Mouse (Mus musculus): ENCODE measurements around the gene Arid1b. TPM values are rescaled to one million over a fixed set of nuclear protein-coding genes. Genes with fewer than 3 reads are reported as not detected.

Gene Arid1b
- polyA plus RNA-seq, 1 experiment from 2014 or later, result 12.5 TPM

- no peak overlapping the region for H3K4me3 ChIP-seq
- DNase-seq (ENCODE audit: low spot score), result no peak
- peaks cover 31% of the 10 kb centered on the region for H3K36me3 ChIP-seq
- no peak overlapping the region for H3K27ac ChIP-seq
- no peaks in the 10 kb centered on the region for H3K27me3 ChIP-seq (ENCODE audit: low read depth, poor library complexity, severe bottlenecking)
- H3K9me3 ChIP-seq (replicated peaks), result no peaks in the 10 kb centered on the region
- 0 out of 2 replicates have a peak, but pooled peaks cover 2% of the 10 kb centered on the region for H3K4me1 ChIP-seq
- WGBS, result 79% methylated on average over 3 of the region's 3 CpGs
These were observed 280.3 kb downstream of the Arid1b start for GRCm38 (mm10) chr17:5274429-5274828.

GRCm38 (mm10) chr17:5275749-5276148 lies 281.6 kb downstream of the Arid1b start:
- Histone ChIP-seq H3K4me3 (no peak overlapping the region), H3K9me3 (replicated peaks) (no peaks in the 10 kb centered on the region), H3K4me1 (0 out of 2 replicates have a peak, but pooled peaks cover 2% of the 10 kb centered on the region), H3K27ac (no peak overlapping the region), H3K27me3 (ENCODE audit: low read depth, poor library complexity, severe bottlenecking) (no peaks in the 10 kb centered on the region), H3K36me3 (peaks cover 35% of the 10 kb centered on the region)
- DNase-seq (ENCODE audit: low spot score), result no peak
- WGBS, result 93% methylated on average over 6 of the region's 6 CpGs

GRCm38 (mm10) chr17:5277137-5277871 lies 283.2 kb downstream of the Arid1b start:
- 0 out of 2 replicates have a peak, but pooled peaks cover 7% of the 10 kb centered on the region for H3K4me1 ChIP-seq
- H3K9me3 ChIP-seq (replicated peaks), result no peaks in the 10 kb centered on the region
- 94% methylated on average over 17 of the region's 17 CpGs for WGBS
- H3K27me3 ChIP-seq (ENCODE audit: low read depth, poor library complexity, severe bottlenecking), result no peaks in the 10 kb centered on the region
- no peak for DNase-seq (ENCODE audit: low spot score)
- H3K27ac ChIP-seq, result no peak overlapping the region
- no peak overlapping the region for H3K4me3 ChIP-seq
- peaks cover 46% of the 10 kb centered on the region for H3K36me3 ChIP-seq

- H3K9me3 ChIP-seq (replicated peaks), result no peaks in the 10 kb centered on the region
- H3K4me3 ChIP-seq, result no peak overlapping the region
- no peak for DNase-seq (ENCODE audit: low spot score)
- 93% methylated on average over 4 of the region's 4 CpGs for WGBS
- no peak overlapping the region for H3K27ac ChIP-seq
- H3K27me3 ChIP-seq (ENCODE audit: low read depth, poor library complexity, severe bottlenecking), result no peaks in the 10 kb centered on the region
- H3K36me3 ChIP-seq, result peaks cover 66% of the 10 kb centered on the region
- H3K4me1 ChIP-seq, result peaks cover 19% of the 10 kb centered on the region
These were observed 286.4 kb downstream of the Arid1b start for GRCm38 (mm10) chr17:5280499-5281053.

GRCm38 (mm10) chr17:5284783-5285182 lies 290.7 kb downstream of the Arid1b start:
- H3K27ac ChIP-seq, result no peak overlapping the region
- 90% methylated on average over 10 of the region's 10 CpGs for WGBS
- peaks cover 48% of the 10 kb centered on the region for H3K36me3 ChIP-seq
- H3K9me3 ChIP-seq (replicated peaks), result no peaks in the 10 kb centered on the region
- H3K27me3 ChIP-seq (ENCODE audit: low read depth, poor library complexity, severe bottlenecking), result no peaks in the 10 kb centered on the region
- H3K4me1 ChIP-seq, result peaks cover 38% of the 10 kb centered on the region
- H3K4me3 ChIP-seq, result no peak overlapping the region
- no peak for DNase-seq (ENCODE audit: low spot score)

- Histone ChIP-seq H3K36me3 (peaks cover 48% of the 10 kb centered on the region), H3K4me1 (peaks cover 38% of the 10 kb centered on the region), H3K27ac (peak overlapping the region; percentile 44; the same call in 1 of the 2 replicates), H3K27me3 (ENCODE audit: low read depth, poor library complexity, severe bottlenecking) (no peaks in the 10 kb centered on the region), H3K4me3 (no peak overlapping the region), H3K9me3 (replicated peaks) (no peaks in the 10 kb centered on the region)
- WGBS, result 70% methylated on average over 13 of the region's 13 CpGs
- no peak for DNase-seq (ENCODE audit: low spot score)
These were observed 291.8 kb downstream of the Arid1b start for GRCm38 (mm10) chr17:5285877-5286440.

- 72% methylated on average over 15 of the region's 15 CpGs for WGBS
These were observed 292.6 kb downstream of the Arid1b start for GRCm38 (mm10) chr17:5286571-5287209.

GRCm38 (mm10) chr17:5287210-5287591 lies 293.1 kb downstream of the Arid1b start:
- 73% methylated on average over 4 of the region's 4 CpGs for WGBS
- Histone ChIP-seq H3K27ac (peak overlapping the region; percentile 44; the same call in 1 of the 2 replicates), H3K9me3 (replicated peaks) (no peaks in the 10 kb centered on the region)

More at GRCm38 (mm10) chr17:5286571-5287209, 292.6 kb downstream of the Arid1b start:
- H3K4me1 ChIP-seq, result peaks cover 34% of the 10 kb centered on the region
- peaks cover 48% of the 10 kb centered on the region for H3K36me3 ChIP-seq
- H3K27ac ChIP-seq, result peak overlapping the region; percentile 44
- no peak for DNase-seq (ENCODE audit: low spot score)
- H3K27me3 ChIP-seq (ENCODE audit: low read depth, poor library complexity, severe bottlenecking), result no peaks in the 10 kb centered on the region
- no peak overlapping the region for H3K4me3 ChIP-seq
- H3K9me3 ChIP-seq (replicated peaks), result no peaks in the 10 kb centered on the region

GRCm38 (mm10) chr17:5287641-5288040 lies 293.5 kb downstream of the Arid1b start:
- peak overlapping the region; percentile 44; the same call in 1 of the 2 replicates for H3K27ac ChIP-seq
- H3K27me3 ChIP-seq (ENCODE audit: low read depth, poor library complexity, severe bottlenecking), result no peaks in the 10 kb centered on the region
- DNase-seq (ENCODE audit: low spot score), result no peak
- H3K4me3 ChIP-seq, result no peak overlapping the region
- H3K9me3 ChIP-seq (replicated peaks), result no peaks in the 10 kb centered on the region
- peaks cover 34% of the 10 kb centered on the region for H3K4me1 ChIP-seq
- H3K36me3 ChIP-seq, result peaks cover 44% of the 10 kb centered on the region
- WGBS, result 83% methylated on average over 9 of the region's 9 CpGs

More at GRCm38 (mm10) chr17:5287210-5287591, 293.1 kb downstream of the Arid1b start:
- Histone ChIP-seq H3K4me3 (no peak overlapping the region), H3K36me3 (peaks cover 46% of the 10 kb centered on the region), H3K4me1 (peaks cover 34% of the 10 kb centered on the region), H3K27me3 (ENCODE audit: low read depth, poor library complexity, severe bottlenecking) (no peaks in the 10 kb centered on the region)
- DNase-seq (ENCODE audit: low spot score), result no peak

- Histone ChIP-seq H3K4me3 (no peak overlapping the region), H3K4me1 (peaks cover 3% of the 10 kb centered on the region; the same call in 1 of the 2 replicates), H3K9me3 (replicated peaks) (no peaks in the 10 kb centered on the region), H3K27ac (no peak overlapping the region), H3K36me3 (peaks cover 52% of the 10 kb centered on the region), H3K27me3 (ENCODE audit: low read depth, poor library complexity, severe bottlenecking) (no peaks in the 10 kb centered on the region)
- WGBS, result 90% methylated on average over 9 of the region's 9 CpGs
- no peak for DNase-seq (ENCODE audit: low spot score)
These were observed 299.8 kb downstream of the Arid1b start for GRCm38 (mm10) chr17:5293653-5294584.

- DNase-seq (ENCODE audit: low spot score), result no peak
- peaks cover 3% of the 10 kb centered on the region; the same call in 1 of the 2 replicates for H3K4me1 ChIP-seq
- no peak overlapping the region for H3K27ac ChIP-seq
- H3K27me3 ChIP-seq (ENCODE audit: low read depth, poor library complexity, severe bottlenecking), result no peaks in the 10 kb centered on the region
- no peaks in the 10 kb centered on the region for H3K9me3 ChIP-seq (replicated peaks)
- 80% methylated on average over 19 of the region's 19 CpGs for WGBS
- H3K36me3 ChIP-seq, result peaks cover 51% of the 10 kb centered on the region
- H3K4me3 ChIP-seq, result no peak overlapping the region
These were observed 301.2 kb downstream of the Arid1b start for GRCm38 (mm10) chr17:5295086-5295947.
